Mouse (Mus musculus): ENCODE data around the gene Cnn3. TPM values are rescaled to one million over a fixed set of nuclear protein-coding genes. Genes with fewer than 3 reads are reported as not detected.

The Cnn3 gene
- total RNA-seq, 1 experiment, result 241 TPM

GRCm38 (mm10) chr3:121458545-121459492 is 32.5 kb downstream of the Cnn3 start:
- no peak overlapping the region for H3K9ac ChIP-seq (ENCODE audit: insufficient read depth, low read depth, low read length, poor library complexity, severe bottlenecking)
- TF ChIP-seq ZC3H11A (IDR thresholded peaks at IDR 0.05; ENCODE audit: borderline replicate concordance, low read depth, low read length) (no peak), HCFC1 (IDR thresholded peaks at IDR 0.05; ENCODE audit: borderline replicate concordance, insufficient read depth, low read length) (no peak), MAFK (IDR thresholded peaks at IDR 0.05; ENCODE audit: insufficient read depth, low read depth, low read length) (no peak), CHD2 (IDR thresholded peaks at IDR 0.05; ENCODE audit: low read depth, low read length) (no peak)
- H3K4me3 ChIP-seq (ENCODE audit: insufficient read depth in 1 of 2, low read depth in 1 of 2, low read length in 2 of 2, poor library complexity in 1 of 2, severe bottlenecking in 1 of 2), result no peak overlapping the region
- in situ Hi-C loops (cut with MboI; ENCODE audit: low sequenced_read_pairs in 2 of 2, unreplicated experiment in 2 of 2), result no loop called here
- H3K4me1 ChIP-seq (ENCODE audit: control insufficient read depth in 2 of 2, insufficient read depth in 2 of 2, low read length in 2 of 2, poor library complexity in 1 of 2), result peaks cover 0 to 6% of the 10 kb centered on the region in 2 experiments; a peak in 1 of 4 replicates
- no peak overlapping the region for H3K27ac ChIP-seq (ENCODE audit: insufficient read depth, low read depth, low read length, poor library complexity, severe bottlenecking)
- no peaks in the 10 kb centered on the region for H3K9me3 ChIP-seq (ENCODE audit: control insufficient read depth, insufficient read depth, low read depth, low read length)
- H3K36me3 ChIP-seq (ENCODE audit: control insufficient read depth, insufficient read depth, low read length, poor library complexity, severe bottlenecking), result peaks cover 29% of the 10 kb centered on the region
- DNase-seq (ENCODE audit: low read depth, low spot score), result no peak

GRCm38 (mm10) chr3:121460473-121461193 is 34.3 kb downstream of the Cnn3 start:
- DNase-seq (ENCODE audit: low read depth, low spot score), result no peak
- Histone ChIP-seq H3K4me3 (ENCODE audit: insufficient read depth in 1 of 2, low read depth in 1 of 2, low read length in 2 of 2, poor library complexity in 1 of 2, severe bottlenecking in 1 of 2) (no peak overlapping the region), H3K9ac (ENCODE audit: insufficient read depth, low read depth, low read length, poor library complexity, severe bottlenecking) (no peak overlapping the region), H3K36me3 (ENCODE audit: control insufficient read depth, insufficient read depth, low read length, poor library complexity, severe bottlenecking) (peaks cover 18% of the 10 kb centered on the region), H3K4me1 (ENCODE audit: control insufficient read depth in 2 of 2, insufficient read depth in 2 of 2, low read length in 2 of 2, poor library complexity in 1 of 2) (peaks cover 0 to 8% of the 10 kb centered on the region in 2 experiments; a peak in 1 of 4 replicates), H3K9me3 (ENCODE audit: control insufficient read depth, insufficient read depth, low read depth, low read length) (no peaks in the 10 kb centered on the region), H3K27ac (ENCODE audit: insufficient read depth, low read depth, low read length, poor library complexity, severe bottlenecking) (no peak overlapping the region)
- in situ Hi-C loops (cut with MboI; ENCODE audit: low sequenced_read_pairs in 2 of 2, unreplicated experiment in 2 of 2), result no loop called here
- TF ChIP-seq ZNF384 (IDR thresholded peaks at IDR 0.05; ENCODE audit: low read depth, low read length) (no peak), HCFC1 (IDR thresholded peaks at IDR 0.05; ENCODE audit: borderline replicate concordance, insufficient read depth, low read length) (no peak), CHD2 (IDR thresholded peaks at IDR 0.05; ENCODE audit: low read depth, low read length) (no peak), MAFK (IDR thresholded peaks at IDR 0.05; ENCODE audit: insufficient read depth, low read depth, low read length) (no peak), ZC3H11A (IDR thresholded peaks at IDR 0.05; ENCODE audit: borderline replicate concordance, low read depth, low read length) (no peak)

GRCm38 (mm10) chr3:121461477-121461876 is 35.2 kb downstream of the Cnn3 start:
- H3K9ac ChIP-seq (ENCODE audit: insufficient read depth, low read depth, low read length, poor library complexity, severe bottlenecking), result no peak overlapping the region
- H3K9me3 ChIP-seq (ENCODE audit: control insufficient read depth, insufficient read depth, low read depth, low read length), result no peaks in the 10 kb centered on the region
- TF ChIP-seq HCFC1 (IDR thresholded peaks at IDR 0.05; ENCODE audit: borderline replicate concordance, insufficient read depth, low read length), result no peak
- no peak for TF ChIP-seq CHD2 (IDR thresholded peaks at IDR 0.05; ENCODE audit: low read depth, low read length)
- TF ChIP-seq ZC3H11A (IDR thresholded peaks at IDR 0.05; ENCODE audit: borderline replicate concordance, low read depth, low read length), result no peak
- TF ChIP-seq ZNF384 (IDR thresholded peaks at IDR 0.05; ENCODE audit: low read depth, low read length), result no peak
- no peak for TF ChIP-seq MAFK (IDR thresholded peaks at IDR 0.05; ENCODE audit: insufficient read depth, low read depth, low read length)
- no peak overlapping the region for H3K27ac ChIP-seq (ENCODE audit: insufficient read depth, low read depth, low read length, poor library complexity, severe bottlenecking)
- peaks cover 0 to 12% of the 10 kb centered on the region in 2 experiments; a peak in 1 of 4 replicates for H3K4me1 ChIP-seq (ENCODE audit: control insufficient read depth in 2 of 2, insufficient read depth in 2 of 2, low read length in 2 of 2, poor library complexity in 1 of 2)
- peaks cover 13% of the 10 kb centered on the region for H3K36me3 ChIP-seq (ENCODE audit: control insufficient read depth, insufficient read depth, low read length, poor library complexity, severe bottlenecking)
- no peak for DNase-seq (ENCODE audit: low read depth, low spot score)
- in situ Hi-C loops (cut with MboI; ENCODE audit: low sequenced_read_pairs in 2 of 2, unreplicated experiment in 2 of 2), result no loop called here
- H3K4me3 ChIP-seq (ENCODE audit: insufficient read depth in 1 of 2, low read depth in 1 of 2, low read length in 2 of 2, poor library complexity in 1 of 2, severe bottlenecking in 1 of 2), result no peak overlapping the region

GRCm38 (mm10) chr3:121462782-121463181 is 36.5 kb downstream of the Cnn3 start:
- Histone ChIP-seq H3K36me3 (ENCODE audit: control insufficient read depth, insufficient read depth, low read length, poor library complexity, severe bottlenecking) (peaks cover 8% of the 10 kb centered on the region), H3K9me3 (ENCODE audit: control insufficient read depth, insufficient read depth, low read depth, low read length) (no peaks in the 10 kb centered on the region), H3K4me3 (ENCODE audit: insufficient read depth in 1 of 2, low read depth in 1 of 2, low read length in 2 of 2, poor library complexity in 1 of 2, severe bottlenecking in 1 of 2) (no peak overlapping the region), H3K27ac (ENCODE audit: insufficient read depth, low read depth, low read length, poor library complexity, severe bottlenecking) (no peak overlapping the region), H3K9ac (ENCODE audit: insufficient read depth, low read depth, low read length, poor library complexity, severe bottlenecking) (no peak overlapping the region), H3K4me1 (ENCODE audit: control insufficient read depth in 2 of 2, insufficient read depth in 2 of 2, low read length in 2 of 2, poor library complexity in 1 of 2) (peaks cover 0 to 17% of the 10 kb centered on the region in 2 experiments; a peak in 1 of 4 replicates)
- TF ChIP-seq HCFC1 (IDR thresholded peaks at IDR 0.05; ENCODE audit: borderline replicate concordance, insufficient read depth, low read length), result no peak
- no peak for TF ChIP-seq CHD2 (IDR thresholded peaks at IDR 0.05; ENCODE audit: low read depth, low read length)
- no peak for TF ChIP-seq ZC3H11A (IDR thresholded peaks at IDR 0.05; ENCODE audit: borderline replicate concordance, low read depth, low read length)
- no peak for TF ChIP-seq ZNF384 (IDR thresholded peaks at IDR 0.05; ENCODE audit: low read depth, low read length)
- TF ChIP-seq MAFK (IDR thresholded peaks at IDR 0.05; ENCODE audit: insufficient read depth, low read depth, low read length), result no peak
- DNase-seq (ENCODE audit: low read depth, low spot score), result no peak
- in situ Hi-C loops (cut with MboI; ENCODE audit: low sequenced_read_pairs in 2 of 2, unreplicated experiment in 2 of 2), result no loop called here
